Mouse (Mus musculus): ENCODE measurements at regions not wholly inside any gene's neighbourhood (a gene's known extent, or its start where the extent isn't known, plus 50 kb on each side); places are given as distances from the start of the nearest gene placed in this dataset.

DNA sequence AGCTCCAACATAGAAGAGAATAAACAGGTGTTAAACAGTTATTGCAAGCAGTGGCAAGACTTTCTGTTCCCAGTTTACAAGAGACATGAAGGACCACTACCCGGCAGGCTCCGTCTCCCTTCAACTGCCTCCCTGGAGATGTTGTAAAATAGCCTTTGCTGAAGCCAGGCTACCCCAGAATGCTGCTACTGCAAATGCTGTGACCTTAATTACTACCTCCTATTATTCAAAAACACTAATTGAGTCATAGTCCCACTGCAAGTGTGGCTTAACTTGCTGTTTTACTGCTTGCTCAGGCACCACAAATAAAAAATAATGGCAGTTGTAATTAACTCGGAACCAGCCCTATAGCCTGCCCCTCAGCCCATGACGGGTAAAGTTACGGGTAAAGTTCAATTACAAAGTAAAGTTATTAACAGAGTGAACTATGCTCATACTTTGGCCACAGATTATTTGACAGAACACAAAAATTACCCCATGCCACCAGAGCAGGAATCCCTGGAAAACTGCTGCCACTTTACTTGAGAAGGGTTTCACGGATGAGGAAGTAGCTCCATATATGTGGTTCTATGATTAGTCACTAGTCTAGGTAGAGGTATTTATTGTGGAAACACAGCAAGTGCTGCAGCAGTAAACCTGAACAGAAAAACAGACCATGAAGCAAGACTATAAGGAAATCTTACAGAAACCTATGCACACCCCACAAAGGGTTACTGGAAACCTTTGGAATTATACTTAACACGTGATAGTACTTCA, 267.6 kb downstream of the Rnf152 start:
- ATAC-seq (ENCODE audit: low read depth), result no peak
- 40% methylated on average over 7 of the region's 7 CpGs for WGBS
- H3K9ac ChIP-seq, result no peak overlapping the region

DNA sequence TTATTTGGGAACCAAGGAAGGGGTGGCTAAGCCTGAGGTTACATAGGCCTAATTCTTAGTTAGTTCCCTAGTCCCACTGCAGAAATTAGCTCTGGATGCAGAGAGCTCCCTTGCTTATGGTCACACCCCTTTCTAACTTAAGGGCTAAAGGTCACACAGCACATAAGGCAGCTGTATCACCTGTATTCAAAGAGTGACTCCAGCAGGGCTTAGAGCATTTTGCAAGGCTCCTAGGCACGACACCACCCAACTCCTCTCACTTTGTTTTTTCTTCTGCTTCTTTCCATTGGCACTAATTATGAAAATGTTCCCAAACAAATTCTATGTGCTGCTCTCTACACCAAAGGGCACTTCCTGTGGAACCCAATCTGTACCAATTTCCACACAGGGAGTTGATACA, 268.9 kb downstream of the Rnf152 start:
- H3K9ac ChIP-seq, result no peak overlapping the region
- H3K4me3 ChIP-seq, result no peak overlapping the region
- ATAC-seq (ENCODE audit: low read depth), result no peak
- no peak overlapping the region for H3K27ac ChIP-seq (replicated peaks)
- WGBS, result 80% methylated on average over 1 of the region's 1 CpGs
- no peaks in the 10 kb centered on the region for H3K27me3 ChIP-seq
- no peak overlapping the region for H3K4me2 ChIP-seq
- H3K9me3 ChIP-seq, result no peaks in the 10 kb centered on the region
- H3K36me3 ChIP-seq, result no peaks in the 10 kb centered on the region
- H3K4me1 ChIP-seq (replicated peaks), result no peaks in the 10 kb centered on the region

More for the DNA sequence above, 267.6 kb downstream of the Rnf152 start:
- no peak overlapping the region for H3K4me3 ChIP-seq
- H3K27ac ChIP-seq (replicated peaks), result no peak overlapping the region
- H3K4me1 ChIP-seq (replicated peaks), result no peaks in the 10 kb centered on the region
- no peaks in the 10 kb centered on the region for H3K9me3 ChIP-seq
- no peak overlapping the region for H3K4me2 ChIP-seq
- no peaks in the 10 kb centered on the region for H3K27me3 ChIP-seq
- no peaks in the 10 kb centered on the region for H3K36me3 ChIP-seq

DNA sequence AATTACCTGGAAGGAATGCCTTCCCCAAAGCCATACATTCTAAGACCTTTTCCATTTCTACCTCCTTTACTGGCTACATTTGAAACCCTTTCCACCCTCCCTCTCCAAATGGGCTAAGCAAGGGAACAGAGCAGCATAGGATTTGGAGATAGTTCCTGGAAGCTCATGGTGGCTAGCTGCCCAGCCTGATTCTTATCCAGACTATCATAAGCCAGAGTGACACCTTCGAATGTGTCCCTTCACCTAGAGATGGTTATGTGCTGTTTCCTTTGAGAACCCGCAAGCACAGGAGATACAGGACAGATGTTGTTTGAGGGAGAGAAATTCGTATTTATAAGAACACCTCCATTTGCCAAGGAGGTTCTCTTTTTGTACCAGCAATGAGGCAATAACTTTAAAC, 272.0 kb downstream of the Rnf152 start:
- ATAC-seq (ENCODE audit: low read depth), result no peak
- H3K4me1 ChIP-seq (replicated peaks), result no peaks in the 10 kb centered on the region
- no peaks in the 10 kb centered on the region for H3K27me3 ChIP-seq
- no peak overlapping the region for H3K4me3 ChIP-seq
- H3K9ac ChIP-seq, result no peak overlapping the region
- no peaks in the 10 kb centered on the region for H3K36me3 ChIP-seq
- no peaks in the 10 kb centered on the region for H3K9me3 ChIP-seq
- H3K4me2 ChIP-seq, result no peak overlapping the region
- 93% methylated on average over 3 of the region's 3 CpGs for WGBS
- H3K27ac ChIP-seq (replicated peaks), result no peak overlapping the region

DNA sequence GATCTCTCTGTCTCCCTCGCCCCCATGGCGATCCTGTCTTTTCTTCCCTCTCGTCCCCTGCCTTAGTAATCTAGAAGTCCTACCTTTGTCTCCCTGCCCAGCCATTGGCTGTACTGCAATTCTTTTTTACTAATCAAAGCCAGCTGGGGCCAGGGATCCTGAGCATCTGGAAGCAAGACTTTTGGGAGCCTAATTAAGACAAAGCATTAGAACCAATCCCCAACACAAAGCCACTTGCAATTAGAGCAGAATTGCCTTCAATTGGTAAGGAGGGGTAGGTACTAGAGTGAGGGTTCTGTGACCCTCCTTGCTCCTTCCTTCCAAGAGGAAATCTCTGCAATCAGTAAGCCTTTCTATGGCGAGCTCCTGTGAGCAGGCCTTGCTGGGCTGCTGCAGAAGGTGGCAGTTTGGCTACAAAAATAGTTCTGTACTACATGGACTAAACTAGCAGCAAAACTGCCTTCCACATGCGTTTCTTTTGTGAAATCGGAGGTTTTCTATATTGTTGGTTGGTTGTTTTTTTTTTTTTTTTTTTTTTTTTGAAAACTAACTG, 272.9 kb downstream of the Rnf152 start:
- no peak; the same call in 1 of the 2 replicates for ATAC-seq (ENCODE audit: low read depth)
- H3K9ac ChIP-seq, result no peak overlapping the region
- no peaks in the 10 kb centered on the region for H3K4me1 ChIP-seq (replicated peaks)
- no peak overlapping the region for H3K4me2 ChIP-seq
- no peaks in the 10 kb centered on the region for H3K27me3 ChIP-seq
- no peak overlapping the region for H3K4me3 ChIP-seq
- H3K27ac ChIP-seq (replicated peaks), result no peak overlapping the region
- 56% methylated on average over 6 of the region's 6 CpGs for WGBS
- no peaks in the 10 kb centered on the region for H3K36me3 ChIP-seq
- no peaks in the 10 kb centered on the region for H3K9me3 ChIP-seq

DNA sequence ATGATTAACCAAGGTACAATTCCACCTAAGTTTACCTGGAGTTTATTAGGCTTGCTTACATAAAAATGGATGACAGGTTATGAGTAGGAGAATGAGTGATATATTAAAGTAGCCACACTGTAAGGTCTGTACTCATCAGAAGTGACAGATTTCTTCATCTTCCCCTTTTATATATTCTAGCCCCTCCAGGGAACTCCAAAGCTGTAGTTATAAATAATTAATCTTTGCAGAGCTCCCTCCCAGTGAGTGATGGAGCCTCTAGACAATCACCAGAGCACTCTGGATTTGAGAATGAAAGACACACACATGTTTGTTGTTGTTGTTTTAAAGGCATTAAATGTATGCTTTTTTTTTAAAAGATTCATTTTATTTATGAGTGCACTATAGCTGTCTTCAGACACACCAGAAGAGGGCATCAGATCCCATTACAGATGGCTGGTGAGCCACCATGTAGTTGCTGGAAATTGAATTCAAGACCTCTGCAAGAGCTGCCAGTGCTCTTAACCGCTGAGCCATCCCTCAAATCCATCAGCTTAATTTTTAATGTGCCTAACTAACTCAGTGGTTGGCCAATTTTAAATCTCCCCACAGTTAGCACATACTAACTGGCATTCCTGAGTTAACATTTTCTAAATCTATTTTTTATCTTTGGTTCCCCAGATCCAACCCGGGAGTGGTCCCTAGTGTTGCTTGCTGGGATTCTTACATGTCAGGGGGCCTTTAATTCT, 273.5 kb downstream of the Rnf152 start:
- Histone ChIP-seq H3K4me3 (no peak overlapping the region), H3K27me3 (no peaks in the 10 kb centered on the region), H3K4me2 (no peak overlapping the region), H3K36me3 (no peaks in the 10 kb centered on the region), H3K4me1 (replicated peaks) (no peaks in the 10 kb centered on the region), H3K27ac (replicated peaks) (no peak overlapping the region), H3K9me3 (no peaks in the 10 kb centered on the region), H3K9ac (no peak overlapping the region)
- WGBS, result 75% methylated on average over 2 of the region's 2 CpGs
- no peak for ATAC-seq (ENCODE audit: low read depth)

DNA sequence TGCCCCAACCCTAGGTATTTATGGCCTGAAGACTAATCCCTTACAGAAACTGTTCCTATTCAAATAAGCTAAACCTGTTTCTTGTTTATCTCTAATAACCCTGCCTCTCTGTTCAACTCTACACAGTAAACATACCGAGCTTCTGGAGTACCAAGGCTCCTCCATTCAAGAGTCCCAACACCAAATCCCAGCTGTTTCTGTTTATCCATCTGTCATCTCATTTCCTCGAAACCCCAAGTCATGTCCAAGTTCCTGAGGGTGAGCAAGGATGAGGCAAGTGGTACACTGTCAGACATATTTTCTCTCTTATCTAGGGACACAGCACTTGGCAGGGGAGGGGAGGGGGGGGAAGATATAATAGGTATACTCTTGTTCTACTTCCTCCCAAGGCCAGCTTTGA, 274.6 kb downstream of the Rnf152 start:
- WGBS, result 85% methylated on average over 2 of the region's 2 CpGs
- Histone ChIP-seq H3K4me1 (replicated peaks) (no peaks in the 10 kb centered on the region), H3K9me3 (no peaks in the 10 kb centered on the region), H3K36me3 (no peaks in the 10 kb centered on the region), H3K27ac (replicated peaks) (no peak overlapping the region), H3K4me2 (no peak overlapping the region), H3K9ac (no peak overlapping the region), H3K4me3 (no peak overlapping the region), H3K27me3 (no peaks in the 10 kb centered on the region)
- ATAC-seq (ENCODE audit: low read depth), result no peak

DNA sequence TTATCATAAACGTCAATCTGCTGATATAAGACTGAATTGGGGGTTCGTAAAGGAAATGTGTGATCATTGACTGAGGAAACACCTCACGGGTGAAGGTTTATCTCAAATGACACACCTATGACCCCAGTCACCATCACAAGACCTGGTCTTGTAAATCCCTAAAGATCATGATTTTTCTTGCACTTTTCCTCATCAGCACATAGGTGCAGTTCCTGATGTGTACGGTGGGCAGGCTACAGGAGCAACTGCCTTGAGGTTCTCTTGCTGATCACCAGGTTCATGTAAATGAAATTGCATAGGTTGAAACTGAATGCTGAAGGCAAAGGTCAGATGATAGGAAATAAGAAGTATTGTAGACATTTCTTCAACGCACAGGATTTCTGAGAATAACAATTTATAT, 277.1 kb downstream of the Rnf152 start:
- Histone ChIP-seq H3K4me1 (replicated peaks) (no peaks in the 10 kb centered on the region), H3K27me3 (no peaks in the 10 kb centered on the region), H3K4me2 (no peak overlapping the region), H3K27ac (replicated peaks) (no peak overlapping the region), H3K9ac (no peak overlapping the region), H3K36me3 (no peaks in the 10 kb centered on the region), H3K4me3 (no peak overlapping the region), H3K9me3 (no peaks in the 10 kb centered on the region)
- 92% methylated on average over 5 of the region's 5 CpGs for whole genome bisulfite sequencing
- ATAC-seq (ENCODE audit: low read depth), result no peak

DNA sequence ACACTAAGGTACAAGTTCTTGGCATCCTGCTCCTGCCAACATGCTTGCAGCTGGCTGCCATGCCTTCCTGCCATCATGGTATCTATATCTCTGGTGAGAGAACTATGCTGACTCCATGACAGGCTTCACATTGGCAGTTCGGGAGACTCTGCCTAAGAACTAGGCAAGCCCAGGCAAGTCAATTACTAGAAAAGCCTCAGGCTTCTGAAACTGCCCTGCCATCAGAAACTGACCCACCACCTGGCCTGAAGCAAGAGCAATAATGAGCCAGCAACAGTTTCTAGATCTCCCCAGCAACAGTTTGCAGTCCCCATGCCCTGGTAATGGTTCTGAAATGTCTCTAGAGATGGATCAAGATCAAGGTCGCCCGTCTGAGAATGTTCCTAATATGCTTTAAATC, 280.8 kb downstream of the Rnf152 start:
- H3K27ac ChIP-seq (replicated peaks), result no peak overlapping the region
- WGBS, result 83% methylated on average over 3 of the region's 3 CpGs
- ATAC-seq (ENCODE audit: low read depth), result no peak
- no peak overlapping the region for H3K9ac ChIP-seq
- H3K4me1 ChIP-seq (replicated peaks), result no peaks in the 10 kb centered on the region
- H3K4me3 ChIP-seq, result no peak overlapping the region
- no peaks in the 10 kb centered on the region for H3K36me3 ChIP-seq
- H3K4me2 ChIP-seq, result no peak overlapping the region
- H3K27me3 ChIP-seq, result no peaks in the 10 kb centered on the region
- no peaks in the 10 kb centered on the region for H3K9me3 ChIP-seq

DNA sequence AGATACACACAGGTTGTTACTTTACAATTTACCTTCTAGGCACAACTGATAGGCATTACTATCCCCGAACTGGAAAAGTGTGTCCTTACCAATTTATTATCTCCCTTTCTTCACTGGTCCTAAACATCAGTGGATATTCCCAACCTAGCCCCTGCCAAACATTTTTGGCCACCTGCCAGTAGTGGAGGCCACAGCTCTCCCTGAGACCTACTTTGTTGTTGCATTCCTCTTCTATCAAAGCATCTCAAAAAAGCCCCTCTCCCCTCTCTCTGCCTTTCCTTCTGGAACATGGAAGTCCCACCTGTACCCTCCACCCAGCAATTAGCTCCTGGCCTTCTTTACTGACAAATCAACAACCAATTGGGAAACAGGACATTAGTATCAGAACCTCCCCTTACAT, 282.2 kb downstream of the Rnf152 start:
- H3K4me3 ChIP-seq, result no peak overlapping the region
- no peak for ATAC-seq (ENCODE audit: low read depth)
- no peaks in the 10 kb centered on the region for H3K27me3 ChIP-seq
- H3K27ac ChIP-seq (replicated peaks), result no peak overlapping the region
- no peaks in the 10 kb centered on the region for H3K36me3 ChIP-seq
- H3K9ac ChIP-seq, result no peak overlapping the region
- H3K4me1 ChIP-seq (replicated peaks), result no peaks in the 10 kb centered on the region
- no peak overlapping the region for H3K4me2 ChIP-seq
- WGBS, result 92% methylated on average over 1 of the region's 1 CpGs
- H3K9me3 ChIP-seq, result no peaks in the 10 kb centered on the region

DNA sequence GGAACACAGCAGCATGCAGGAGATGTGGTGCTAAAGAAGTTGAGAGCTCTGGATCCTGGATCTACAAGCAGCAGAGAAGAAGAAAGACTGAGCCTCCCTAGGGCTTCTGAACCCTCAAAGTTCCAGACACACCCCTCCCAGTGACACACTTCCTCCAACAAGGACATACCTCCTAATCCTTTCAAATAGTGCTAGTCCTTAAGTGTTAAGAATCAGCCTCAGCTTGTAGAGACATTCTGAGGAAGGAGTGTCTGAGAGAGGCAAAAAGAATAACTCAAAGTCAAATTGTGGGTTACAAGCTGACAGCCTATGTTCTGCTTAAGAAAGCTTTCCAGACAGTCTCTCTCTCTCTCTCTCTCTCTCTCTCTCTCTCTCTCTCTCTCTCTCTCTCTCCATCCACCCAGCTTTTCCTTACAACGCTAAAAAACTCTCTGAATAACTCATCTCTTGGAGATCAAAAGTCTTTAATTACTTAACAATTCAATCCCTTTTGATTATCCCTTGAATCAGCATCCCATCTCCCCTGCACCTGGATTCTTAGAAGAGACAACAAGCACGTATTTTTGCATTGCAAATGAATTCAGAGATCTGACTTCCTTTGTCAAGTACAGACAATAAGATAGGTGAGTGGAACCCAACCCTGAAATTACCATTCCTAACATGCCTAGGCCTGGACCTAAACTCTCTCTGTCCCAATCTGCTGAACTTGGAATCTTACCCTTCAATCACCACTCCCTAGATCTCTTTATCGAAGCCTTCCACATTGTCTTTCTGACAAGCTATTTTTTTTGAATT, 285.7 kb downstream of the Rnf152 start:
- Histone ChIP-seq H3K27ac (replicated peaks) (no peak overlapping the region), H3K36me3 (no peaks in the 10 kb centered on the region), H3K4me1 (replicated peaks) (no peaks in the 10 kb centered on the region), H3K9ac (no peak overlapping the region), H3K9me3 (no peaks in the 10 kb centered on the region), H3K27me3 (no peaks in the 10 kb centered on the region), H3K4me2 (no peak overlapping the region), H3K4me3 (no peak overlapping the region)
- 54% methylated on average over 3 of the region's 3 CpGs for WGBS
- ATAC-seq (ENCODE audit: low read depth), result no peak

DNA sequence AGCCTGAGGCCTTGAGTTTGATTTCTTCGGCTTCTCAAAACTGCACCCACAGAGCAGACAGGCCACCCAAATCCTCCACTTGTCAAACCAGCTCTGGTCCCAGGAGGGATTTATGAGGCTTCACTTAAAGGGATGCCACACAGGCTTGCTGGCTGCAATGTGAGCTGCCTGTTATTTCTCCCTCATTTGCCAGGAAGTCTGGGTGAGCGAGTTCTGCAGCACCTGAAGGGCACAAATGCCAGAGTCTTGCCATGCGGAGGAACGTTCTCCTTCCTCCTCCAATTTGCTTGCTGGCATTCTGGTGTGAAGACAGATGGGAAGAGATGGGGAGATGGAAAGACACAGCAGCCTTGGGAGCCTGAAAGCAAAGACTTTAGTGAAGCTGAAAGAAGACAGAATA, 288.6 kb downstream of the Rnf152 start:
- H3K4me1 ChIP-seq (replicated peaks), result no peaks in the 10 kb centered on the region
- 61% methylated on average over 4 of the region's 4 CpGs for WGBS
- H3K36me3 ChIP-seq, result no peaks in the 10 kb centered on the region
- no peaks in the 10 kb centered on the region for H3K27me3 ChIP-seq
- no peak for ATAC-seq (ENCODE audit: low read depth)
- H3K9me3 ChIP-seq, result no peaks in the 10 kb centered on the region
- no peak overlapping the region for H3K4me2 ChIP-seq
- no peak overlapping the region for H3K9ac ChIP-seq
- no peak overlapping the region for H3K27ac ChIP-seq (replicated peaks)
- H3K4me3 ChIP-seq, result no peak overlapping the region

All from neural tube, embryonic 13.5 days (tissue).